Mouse (Mus musculus) limb, embryonic 12.5 days (tissue): ENCODE data around the gene Ip6k2. TPM values are rescaled to one million over a fixed set of nuclear protein-coding genes. Genes with fewer than 3 reads are reported as not detected.
A peak's percentile ranks its signal among the peaks of the same experiment; 100 is the strongest.

ENCODE experiments used
- ATAC-seq: fragments of 200-750 bp; cut with Nextera tagmentation; 2 replicates; pipeline ENCODE4 v1.8.0; 2017; ENCODE audit warnings: low read depth, moderate TSS enrichment; ENCODE audit not compliant: insufficient number of reproducible peaks, insufficient read depth, low FRiP score, low TSS enrichment
- H3K27ac ChIP-seq: fragments of 300-500 bp; sonication (generic); 2 replicates; pipeline ENCODE4 v1.5.1; 2016; ENCODE audit warnings: mild to moderate bottlenecking, moderate library complexity
- H3K27me3 ChIP-seq: fragments of 300-500 bp; sonication (generic); 2 replicates; pipeline ENCODE4 v1.6.1; 2016; ENCODE audit warnings: mild to moderate bottlenecking, moderate library complexity
- H3K36me3 ChIP-seq: fragments of 300-500 bp; sonication (generic); 2 replicates; pipeline ENCODE4 v1.6.1; 2016; ENCODE audit warnings: mild to moderate bottlenecking, moderate library complexity
- H3K4me1 ChIP-seq: fragments of 300-500 bp; sonication (generic); replicated peaks from 2 replicates; pipeline ENCODE4 v1.6.1; 2016
- H3K4me2 ChIP-seq: fragments of 300-500 bp; sonication (generic); 2 replicates; pipeline ENCODE4 v1.6.1; 2016; ENCODE audit warnings: mild to moderate bottlenecking, moderate library complexity
- H3K4me3 ChIP-seq: fragments of 300-500 bp; sonication (generic); replicated peaks from 2 replicates; pipeline ENCODE4 v1.5.1; 2016; ENCODE audit warnings: mild to moderate bottlenecking
- H3K9ac ChIP-seq: fragments of 300-500 bp; sonication (generic); replicated peaks from 2 replicates; pipeline ENCODE4 v1.6.1; 2016; ENCODE audit warnings: mild to moderate bottlenecking, moderate library complexity
- H3K9me3 ChIP-seq: fragments of 300-500 bp; sonication (generic); 2 replicates; pipeline ENCODE4 v1.6.1; 2016; ENCODE audit warnings: mild to moderate bottlenecking, moderate library complexity
- WGBS: fragments of 180-500 bp; shearing (Covaris S2); methylation state at CpG from one replicate; pipeline ENCODE4 v1.1.7; 2016; 5-methylcytosine and 5-hydroxymethylcytosine counted together
- microRNA-seq: library from miRNA; unstranded; fragments of <30 nt; microRNA quantifications from one replicate; pipeline ENCODE4, GENCODE M21; 2017
- polyA plus RNA-seq: library from polyadenylated mRNA; unstranded; fragments of >200 nt; fragmentation: Nextera tagmentation; extraction: Ambion mirVana; gene quantifications from 2 replicates; pipeline ENCODE4 v1.2.1, GENCODE M21; 2016

Ip6k2 gene
- polyA plus RNA-seq, 1 experiment from 2014 or later = 144 TPM

- Histone ChIP-seq H3K4me1 (peaks cover 3% of the 10 kb centered on the region; the same call in 1 of the 2 replicates), H3K27me3 (peaks cover 16% of the 10 kb centered on the region), H3K36me3 (no peaks in the 10 kb centered on the region), H3K4me2 (no peak overlapping the region), H3K9me3 (no peaks in the 10 kb centered on the region), H3K27ac (no peak overlapping the region), H3K9ac (no peak overlapping the region), H3K4me3 (no peak overlapping the region)
- ATAC-seq = no peak
- 83% methylated on average over 4 of the region's 4 CpGs for WGBS
These were observed 63.8 kb downstream of the Ip6k2 start for GRCm38 (mm10) chr9:108847374-108847773.

- WGBS = 78% methylated on average over 17 of the region's 17 CpGs
- Histone ChIP-seq H3K9me3 (no peaks in the 10 kb centered on the region), H3K4me2 (no peak overlapping the region), H3K27ac (no peak overlapping the region), H3K4me3 (no peak overlapping the region), H3K9ac (no peak overlapping the region), H3K36me3 (no peaks in the 10 kb centered on the region), H3K4me1 (peaks cover 4% of the 10 kb centered on the region), H3K27me3 (peaks cover 6% of the 10 kb centered on the region)
- ATAC-seq = no peak
These were observed 64.8 kb downstream of the Ip6k2 start for GRCm38 (mm10) chr9:108848419-108848818.

- Histone ChIP-seq H3K36me3 (peaks cover 18% of the 10 kb centered on the region), H3K27ac (peak within 1 kb of the TSS; percentile 84), H3K4me2 (peak within 1 kb of the TSS; percentile 65), H3K9me3 (no peaks in the 10 kb centered on the region), H3K27me3 (no peaks in the 10 kb centered on the region), H3K4me3 (peak within 1 kb of the TSS; percentile 75), H3K4me1 (peaks cover 17% of the 10 kb centered on the region), H3K9ac (peak within 1 kb of the TSS; percentile 79)
- 84% methylated on average over 3 of the region's 3 CpGs for WGBS
- ATAC-seq = no peak
These were observed 69.4 kb downstream of the Ip6k2 start, which contains the start of gene Slc26a6 for GRCm38 (mm10) chr9:108852976-108853375. TSS of gene Slc26a6 (plus strand) at chr9:108853283.

GRCm38 (mm10) chr9:108853635-108854240, 70.1 kb downstream of the Ip6k2 start:
- ATAC-seq = peak; percentile 81
- 3% methylated on average over 25 of the region's 25 CpGs for WGBS
- Histone ChIP-seq H3K4me1 (peaks cover 17% of the 10 kb centered on the region), H3K27ac (peak overlapping the region; percentile 84), H3K27me3 (no peaks in the 10 kb centered on the region), H3K4me3 (peak overlapping the region; percentile 75), H3K36me3 (peaks cover 26% of the 10 kb centered on the region), H3K9me3 (no peaks in the 10 kb centered on the region), H3K4me2 (peak overlapping the region; percentile 65), H3K9ac (peak overlapping the region; percentile 79)

GRCm38 (mm10) chr9:108854241-108854696, 70.7 kb downstream of the Ip6k2 start:
- peak overlapping the region; percentile 79 for H3K9ac ChIP-seq
- peaks cover 30% of the 10 kb centered on the region for H3K36me3 ChIP-seq
- under 1% methylated on average over 28 of the region's 28 CpGs for WGBS
- H3K9me3 ChIP-seq = no peaks in the 10 kb centered on the region
- H3K27me3 ChIP-seq = no peaks in the 10 kb centered on the region
- peaks cover 17% of the 10 kb centered on the region for H3K4me1 ChIP-seq
- peak overlapping the region; percentile 65 for H3K4me2 ChIP-seq
- H3K4me3 ChIP-seq = peak overlapping the region; percentile 75
- ATAC-seq = peak; percentile 84
- peak overlapping the region; percentile 84 for H3K27ac ChIP-seq

- Histone ChIP-seq H3K4me2 (peak overlapping the region; percentile 65), H3K9ac (no peak overlapping the region; the same call in 1 of the 2 replicates), H3K4me1 (peaks cover 17% of the 10 kb centered on the region), H3K27me3 (no peaks in the 10 kb centered on the region), H3K9me3 (no peaks in the 10 kb centered on the region), H3K36me3 (peaks cover 39% of the 10 kb centered on the region), H3K27ac (no peak overlapping the region), H3K4me3 (no peak overlapping the region; the same call in 1 of the 2 replicates)
- 52% methylated on average over 5 of the region's 5 CpGs for WGBS
- ATAC-seq = no peak
These were observed 71.7 kb downstream of the Ip6k2 start for GRCm38 (mm10) chr9:108855335-108855734.

Small RNAs within 50 kb of the gene (microRNA-seq; reads per million reads assigned to microRNA genes)
- gene Gm23156 = not detected

Other genes with a start within 250 kb of the Ip6k2 start
- 201 and 213 TPM in 2 replicates for gene Impdh2, start 223.5 kb upstream of the Ip6k2 start, polyA plus RNA-seq
- gene Ndufaf3, start 216.4 kb upstream of the Ip6k2 start, polyA plus RNA-seq = 50.6 and 53.8 TPM in 2 replicates
- 197 and 230 TPM in 2 replicates for gene Dalrd3, start 213.9 kb upstream of the Ip6k2 start, polyA plus RNA-seq
- gene Wdr6, start 205.1 kb upstream of the Ip6k2 start, polyA plus RNA-seq = 237 TPM in 2 replicates
- 11.6 and 11.7 TPM in 2 replicates for gene P4htm, start 186.1 kb upstream of the Ip6k2 start, polyA plus RNA-seq
- 54.6 and 61.3 TPM in 2 replicates for gene Arih2, start 134.4 kb upstream of the Ip6k2 start, polyA plus RNA-seq
- gene Slc25a20, start 121.7 kb upstream of the Ip6k2 start, polyA plus RNA-seq = 40.7 and 43.2 TPM in 2 replicates
- 34.8 and 35.5 TPM in 2 replicates for gene Prkar2a, start 94.5 kb upstream of the Ip6k2 start, polyA plus RNA-seq
- 19.3 and 21.6 TPM in 2 replicates for gene Nckipsd, start 24.6 kb downstream of the Ip6k2 start, polyA plus RNA-seq
- gene Celsr3, start 42.5 kb downstream of the Ip6k2 start, polyA plus RNA-seq = 0.14 and 0.30 TPM in 2 replicates
- gene Slc26a6, start 69.5 kb downstream of the Ip6k2 start, polyA plus RNA-seq = 16.3 and 20.1 TPM in 2 replicates
- not detected in 2 replicates for gene Tmem89, start 130.8 kb downstream of the Ip6k2 start, polyA plus RNA-seq
- gene Uqcrc1, start 152.8 kb downstream of the Ip6k2 start, polyA plus RNA-seq = 439 and 444 TPM in 2 replicates
- 8.0 TPM in 2 replicates for gene Col7a1, start 169.8 kb downstream of the Ip6k2 start, polyA plus RNA-seq
- 0.37 TPM in 1 of 2 replicates, not detected in the other for gene Ucn2, start 202.2 kb downstream of the Ip6k2 start, polyA plus RNA-seq
- 13.4 and 16.3 TPM in 2 replicates for gene Pfkfb4, start 208.0 kb downstream of the Ip6k2 start, polyA plus RNA-seq